Mouse (Mus musculus) cortical plate, adult 2 months (tissue): ENCODE results near the gene Rnf19b. TPM values are rescaled to one million over a fixed set of nuclear protein-coding genes. Genes with fewer than 3 reads are reported as not detected.
A peak's percentile ranks its signal among the peaks of the same experiment; 100 is the strongest.

Experiments used
- H3K27ac ChIP-seq: fragments of 200-500 bp; 2 replicates; pipeline ENCODE4 v1.5.1; 2012; ENCODE audit warnings: low read length, control low read depth, inconsistent platforms; ENCODE audit not compliant: insufficient read depth
- H3K4me1 ChIP-seq: fragments of 200-500 bp; 2 replicates; pipeline ENCODE4 v1.6.1; 2011; ENCODE audit warnings: low read length; ENCODE audit not compliant: control insufficient read depth, insufficient read depth
- H3K4me3 ChIP-seq: fragments of 200-500 bp; 2 replicates; pipeline ENCODE4 v1.5.1; 2011; ENCODE audit warnings: mild to moderate bottlenecking, low read length, control low read depth; ENCODE audit not compliant: insufficient read depth
- CTCF ChIP-seq: fragments of 200-500 bp; IDR thresholded peaks from 2 replicates; pipeline ENCODE4 v1.5.1; 2011; ENCODE audit warnings: mild to moderate bottlenecking, control low read depth, low read length; ENCODE audit not compliant: insufficient read depth; ENCODE audit errors: extremely low read depth
- POLR2A ChIP-seq: fragments of 200-500 bp; IDR thresholded peaks from 2 replicates; pipeline ENCODE4 v1.6.1; 2011; ENCODE audit warnings: mild to moderate bottlenecking, low read length, control low read depth; ENCODE audit not compliant: insufficient read depth; ENCODE audit errors: extremely low read depth
- polyA plus RNA-seq: library from polyadenylated mRNA; depleted of rRNA; stranded (reverse); fragments of >200 nt; gene quantifications from 2 replicates; pipeline ENCODE4 v1.2.3, GENCODE M21; 2012; rRNA removed

The Rnf19b gene
- polyA plus RNA-seq, 1 experiment = 48.9 TPM

DNA sequence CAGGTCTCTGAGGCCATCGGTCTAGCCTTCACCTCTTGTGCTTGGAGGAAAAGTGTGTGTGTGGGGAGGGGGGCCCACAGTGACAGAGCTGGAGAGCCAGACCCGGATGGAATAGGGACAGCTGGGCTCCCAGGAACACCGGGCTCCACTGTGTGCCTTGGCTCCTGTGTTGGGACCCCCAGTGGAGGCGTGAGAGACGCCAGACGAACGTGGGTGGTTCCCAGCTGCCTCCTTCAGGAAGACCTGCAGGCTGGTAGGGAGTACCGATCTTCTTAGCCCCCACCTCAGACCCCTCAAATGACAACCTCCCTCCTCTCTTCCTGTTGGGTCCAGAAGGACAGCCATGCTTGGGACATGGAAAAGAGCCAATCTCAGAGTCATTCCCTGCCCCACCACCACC lies 64.6 kb downstream of the Rnf19b start:
- H3K4me1 ChIP-seq = peaks cover 6% of the 10 kb centered on the region
- H3K27ac ChIP-seq = no peak overlapping the region

DNA sequence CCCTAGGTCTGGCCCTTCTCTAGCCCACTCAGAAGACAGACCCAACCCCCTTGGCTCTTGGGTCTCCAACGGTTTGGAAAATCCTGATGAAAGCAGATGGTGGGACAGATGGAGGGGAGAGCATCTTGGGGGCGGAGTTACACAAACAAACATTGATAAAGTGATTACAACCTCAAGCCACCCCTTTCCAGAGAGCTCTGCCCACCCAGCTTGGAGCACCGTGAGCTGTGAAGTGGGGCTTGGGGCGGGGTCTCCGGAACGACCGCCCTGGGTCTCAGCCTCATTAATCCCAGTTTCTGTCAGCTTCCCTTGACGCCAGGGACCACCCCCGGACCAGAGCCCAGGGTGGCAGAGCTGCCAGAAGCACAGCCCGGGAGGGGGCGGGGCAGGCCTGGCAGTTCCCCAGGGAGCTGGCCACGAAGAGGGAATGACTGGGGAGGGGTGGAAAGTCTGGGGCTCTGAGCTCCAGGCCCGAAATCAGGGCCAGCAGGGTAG lies 66.6 kb downstream of the Rnf19b start:
- Histone ChIP-seq H3K27ac (no peak overlapping the region), H3K4me3 (no peak overlapping the region), H3K4me1 (peaks cover 14% of the 10 kb centered on the region)
- no peak for TF ChIP-seq POLR2A
- TF ChIP-seq CTCF = no peak

More for the DNA sequence above, 64.6 kb downstream of the Rnf19b start:
- TF ChIP-seq CTCF (no peak), POLR2A (no peak)
- H3K4me3 ChIP-seq = no peak overlapping the region

DNA sequence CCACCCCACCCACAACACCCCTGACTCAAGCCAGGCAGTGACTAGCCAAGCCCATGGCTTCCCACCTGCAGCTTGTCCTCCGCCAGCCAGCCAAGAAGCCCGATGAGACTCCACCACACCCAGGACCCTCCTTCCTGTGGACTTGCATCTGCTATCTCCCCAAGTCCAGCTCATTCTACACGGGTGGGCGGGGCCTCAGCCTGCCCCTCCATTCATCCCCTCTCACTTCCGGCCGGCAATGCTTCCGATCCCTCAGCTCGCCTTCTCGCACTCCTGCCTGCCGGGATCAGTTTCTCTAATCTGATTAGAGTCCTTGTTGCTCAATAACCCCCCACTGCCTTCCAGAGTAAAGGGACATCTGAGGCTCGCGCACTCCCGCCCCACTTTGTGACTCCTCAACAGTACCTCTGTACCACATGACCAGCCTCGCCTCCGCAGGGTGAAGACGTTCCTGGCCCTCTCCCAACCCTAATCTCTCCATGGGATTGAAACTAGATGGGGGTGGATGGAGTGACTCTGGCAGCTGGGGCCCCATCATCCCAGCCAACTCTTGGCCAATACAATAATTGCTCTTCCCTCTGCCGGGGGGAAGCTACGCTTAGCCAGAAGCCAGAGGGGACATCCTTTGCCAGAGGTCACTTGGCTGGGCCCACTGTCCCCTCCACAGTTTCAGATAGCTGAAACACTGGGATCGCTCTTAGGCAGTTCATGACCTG lies 67.8 kb downstream of the Rnf19b start:
- no peak overlapping the region for H3K4me3 ChIP-seq
- no peak for TF ChIP-seq POLR2A
- no peak for TF ChIP-seq CTCF
- H3K27ac ChIP-seq = no peak overlapping the region
- H3K4me1 ChIP-seq = peaks cover 14% of the 10 kb centered on the region

DNA sequence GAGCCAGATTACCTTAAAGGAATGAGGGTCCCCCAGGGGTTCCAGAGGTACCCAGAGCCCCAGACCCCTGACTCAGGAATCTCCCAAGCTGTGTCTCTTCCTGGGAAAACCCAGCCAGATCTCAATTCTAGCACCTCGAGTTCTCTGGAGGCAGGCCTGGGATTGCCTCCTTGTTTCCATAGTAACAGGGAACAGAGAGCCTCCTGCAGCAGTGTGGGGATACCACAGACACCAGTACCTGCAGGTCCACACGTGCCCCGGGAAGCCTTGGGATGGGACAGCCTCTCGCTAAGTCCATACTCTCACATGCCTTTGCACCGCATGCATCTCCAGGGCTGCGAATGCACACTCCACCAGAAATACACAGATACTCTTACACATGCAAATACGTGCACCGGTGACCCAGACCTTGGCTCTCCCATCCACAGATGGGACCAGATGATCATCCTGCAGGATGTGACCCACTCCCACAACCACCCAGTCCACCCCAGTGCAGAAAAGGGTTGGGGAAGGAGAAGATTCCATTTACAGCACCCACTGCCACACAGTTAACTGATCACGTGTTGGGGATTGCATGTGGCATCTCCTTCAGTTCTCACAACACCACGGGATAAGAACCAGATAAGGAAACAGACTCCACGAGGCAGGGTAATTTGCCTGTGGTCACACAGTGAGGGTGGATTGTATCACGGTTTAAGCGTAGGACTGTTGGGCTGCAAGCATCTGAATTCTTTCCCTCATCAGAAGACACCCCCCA lies 70.7 kb downstream of the Rnf19b start:
- Histone ChIP-seq H3K27ac (no peak overlapping the region), H3K4me1 (peaks cover 11% of the 10 kb centered on the region), H3K4me3 (no peak overlapping the region)
- TF ChIP-seq POLR2A (no peak), CTCF (no peak)

DNA sequence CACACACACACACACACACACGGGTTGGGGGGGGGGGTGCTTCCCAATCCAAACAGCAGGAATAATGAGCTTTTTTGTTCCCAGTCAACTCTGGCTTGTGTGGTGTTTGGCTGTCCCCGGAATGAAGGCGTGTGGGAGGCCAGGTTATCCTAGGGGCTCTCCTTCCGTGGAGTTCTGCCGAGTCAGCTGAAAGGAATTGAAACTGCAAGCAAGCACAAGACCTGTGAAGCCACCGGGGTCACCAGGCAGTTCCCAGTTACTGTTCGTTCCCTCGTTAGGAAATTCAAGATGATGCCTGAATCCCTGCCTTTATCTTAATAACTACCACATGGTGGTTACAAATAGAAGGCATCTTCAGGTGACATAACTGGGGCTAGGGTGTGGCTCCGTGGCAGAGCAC lies 71.3 kb downstream of the Rnf19b start:
- Histone ChIP-seq H3K4me1 (peaks cover 11% of the 10 kb centered on the region), H3K27ac (no peak overlapping the region), H3K4me3 (no peak overlapping the region)
- TF ChIP-seq POLR2A = no peak
- TF ChIP-seq CTCF = no peak

DNA sequence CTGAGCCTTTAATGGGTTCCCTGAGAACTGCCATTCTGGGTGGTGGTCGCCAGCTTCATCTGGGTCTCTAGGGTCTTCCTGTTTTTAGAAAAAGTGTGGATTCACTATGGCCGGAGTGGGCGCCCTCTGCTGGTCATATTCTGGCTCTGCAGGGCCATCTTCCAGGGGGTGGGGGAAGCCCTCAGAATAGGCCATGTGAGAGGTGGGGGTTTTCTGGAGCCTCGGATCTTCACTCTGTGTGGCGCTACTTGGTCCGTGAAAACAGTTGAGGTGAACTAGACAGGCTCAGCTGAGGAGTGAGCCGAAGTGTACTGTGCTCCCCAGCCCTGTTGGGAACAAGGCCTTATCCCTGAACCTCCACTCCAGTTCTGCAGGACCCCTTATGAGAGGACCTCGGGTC lies 72.1 kb downstream of the Rnf19b start:
- no peak overlapping the region for H3K4me3 ChIP-seq
- no peak overlapping the region for H3K27ac ChIP-seq

DNA sequence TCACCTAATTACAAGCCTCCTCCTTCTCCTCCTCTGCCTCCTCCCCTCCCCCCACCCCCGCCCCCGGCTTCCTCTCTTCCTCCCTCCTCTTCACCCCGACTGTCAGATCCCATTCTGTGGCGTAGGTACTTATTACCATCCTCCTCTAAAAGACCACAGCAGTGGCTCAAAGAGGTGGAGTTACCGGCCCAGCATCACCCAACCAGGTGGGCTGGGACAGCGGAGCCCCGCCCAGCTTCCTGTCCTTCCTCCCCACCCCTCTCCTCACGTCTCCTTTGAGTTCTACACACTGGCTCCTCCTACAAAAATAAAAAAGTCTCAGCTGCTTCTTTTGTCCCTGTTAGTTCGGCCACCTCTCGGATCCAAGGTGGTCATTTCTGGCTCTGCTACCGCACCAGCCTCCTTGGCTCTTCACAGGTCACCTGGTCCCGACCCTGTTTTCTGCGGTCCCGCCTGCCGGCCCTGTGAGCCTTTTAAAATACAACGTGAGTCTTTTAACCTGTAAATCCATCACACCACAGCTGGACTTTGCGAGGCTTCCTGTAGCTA lies 72.8 kb downstream of the Rnf19b start:
- no peak overlapping the region for H3K27ac ChIP-seq
- peaks cover 9% of the 10 kb centered on the region for H3K4me1 ChIP-seq
- TF ChIP-seq POLR2A (no peak), CTCF (no peak)
- H3K4me3 ChIP-seq = no peak overlapping the region

More for the DNA sequence above, 72.1 kb downstream of the Rnf19b start:
- H3K4me1 ChIP-seq = peaks cover 11% of the 10 kb centered on the region
- TF ChIP-seq CTCF (peak; percentile 55), POLR2A (no peak)

DNA sequence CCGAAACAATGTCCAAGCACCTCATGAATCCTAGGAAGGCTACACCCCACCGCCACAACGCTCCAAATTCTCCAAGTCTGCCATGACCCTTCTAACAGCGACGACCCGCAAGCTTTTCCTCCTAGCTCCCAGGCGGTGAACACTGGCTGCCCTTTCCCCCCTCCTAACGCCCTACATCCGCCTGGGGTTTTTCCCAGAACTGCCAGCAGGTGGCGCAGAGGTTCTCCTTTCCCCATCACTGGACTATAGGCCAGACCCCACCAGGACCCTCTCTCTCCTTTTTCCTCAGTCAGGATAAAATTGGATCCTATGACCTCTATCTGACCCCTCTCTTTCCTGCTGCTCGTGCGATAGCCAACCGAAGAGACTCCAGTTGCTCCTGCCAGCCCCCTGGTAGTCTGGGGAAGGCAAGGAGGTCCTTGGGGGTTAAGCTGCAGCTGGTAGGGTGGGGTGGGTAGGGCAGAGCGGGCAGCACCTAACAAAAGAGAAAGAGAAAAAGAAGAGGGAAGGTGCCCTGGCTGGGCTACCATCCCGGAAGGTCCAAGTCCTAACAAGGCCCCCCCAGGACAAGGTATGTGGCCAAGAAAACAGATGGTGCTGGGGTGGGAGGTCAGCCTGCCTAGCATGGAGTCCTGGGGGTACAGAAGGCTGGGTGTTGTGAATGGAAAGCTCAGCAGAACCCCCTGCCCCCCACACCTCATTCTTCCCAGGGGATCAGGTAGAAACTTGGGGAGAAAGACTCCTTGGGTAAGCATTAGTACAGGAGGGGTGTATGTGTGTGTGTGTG lies 76.9 kb downstream of the Rnf19b start:
- TF ChIP-seq POLR2A = no peak
- TF ChIP-seq CTCF = peak; percentile 76
- Histone ChIP-seq H3K4me1 (peaks cover 4% of the 10 kb centered on the region; the same call in 1 of the 2 replicates), H3K4me3 (no peak overlapping the region)

More for the DNA sequence above, 76.9 kb downstream of the Rnf19b start:
- no peak overlapping the region for H3K27ac ChIP-seq

Other genes with a start within 250 kb of the Rnf19b start
- 10.7 and 11.2 TPM in 2 replicates for gene Trim62, start 174.7 kb upstream of the Rnf19b start, polyA plus RNA-seq
- 46.0 and 51.4 TPM in 2 replicates for gene Azin2, start 95.8 kb upstream of the Rnf19b start, polyA plus RNA-seq
- 36.3 and 38.7 TPM in 2 replicates for gene Ak2, start 66.3 kb upstream of the Rnf19b start, polyA plus RNA-seq
- gene Tmem54, start 47.3 kb downstream of the Rnf19b start, polyA plus RNA-seq = not detected in 2 replicates
- gene Hpca, start 63.8 kb downstream of the Rnf19b start, polyA plus RNA-seq = 1,156 and 1,221 TPM in 2 replicates
- 72.0 and 76.5 TPM in 2 replicates for gene Fndc5, start 78.7 kb downstream of the Rnf19b start, polyA plus RNA-seq
- gene S100pbp, start 131.5 kb downstream of the Rnf19b start, polyA plus RNA-seq = 24.3 and 24.4 TPM in 2 replicates
- gene Yars, start 131.5 kb downstream of the Rnf19b start, polyA plus RNA-seq = 76.3 and 79.9 TPM in 2 replicates
- gene C77080, start 203.1 kb downstream of the Rnf19b start, polyA plus RNA-seq = 14.4 and 15.0 TPM in 2 replicates
- gene Sync, start 229.3 kb downstream of the Rnf19b start, polyA plus RNA-seq = 0.98 and 1.1 TPM in 2 replicates